Mouse (Mus musculus) liver, adult 2 months (tissue): ENCODE data around the gene Nkx2-5. TPM values are rescaled to one million over a fixed set of nuclear protein-coding genes. Genes with fewer than 3 reads are reported as not detected.

Experiments
- DNase-seq: peaks from one replicate; pipeline ENCODE4 v3.0.0-alpha.2; 2011; ENCODE audit warnings: low read depth, low spot score; ENCODE audit errors: extremely low read depth
- H3K27ac ChIP-seq: fragments of 200-500 bp; replicated peaks from 2 replicates; pipeline ENCODE4 v1.5.1; 2012; ENCODE audit warnings: low read depth, mild to moderate bottlenecking, control low read depth, inconsistent platforms, low read length; ENCODE audit not compliant: insufficient read depth
- H3K27me3 ChIP-seq: fragments of 200-500 bp; 2 replicates; pipeline ENCODE4 v1.6.1; 2012; ENCODE audit warnings: mild to moderate bottlenecking, moderate library complexity, low read length, inconsistent platforms; ENCODE audit not compliant: control insufficient read depth, insufficient read depth
- H3K36me3 ChIP-seq: fragments of 200-500 bp; 2 replicates; pipeline ENCODE4 v1.6.1; 2012; ENCODE audit warnings: low read length, inconsistent platforms; ENCODE audit not compliant: control insufficient read depth, insufficient read depth
- H3K4me1 ChIP-seq: fragments of 200-500 bp; 2 replicates; pipeline ENCODE4 v1.6.1; 2011; ENCODE audit warnings: low read length; ENCODE audit not compliant: control insufficient read depth, insufficient read depth
- H3K4me3 ChIP-seq: fragments of 200-500 bp; 2 replicates; pipeline ENCODE4 v1.5.1; 2011; ENCODE audit warnings: low read depth, mild to moderate bottlenecking, control low read depth, low read length, moderate library complexity; ENCODE audit not compliant: insufficient read depth
- H3K79me2 ChIP-seq: fragments of 200-500 bp; 2 replicates; pipeline ENCODE4 v1.6.1; 2012; ENCODE audit warnings: inconsistent platforms, mild to moderate bottlenecking, low read length, moderate library complexity; ENCODE audit not compliant: control insufficient read depth, insufficient read depth
- H3K9ac ChIP-seq: fragments of 200-500 bp; 2 replicates; pipeline ENCODE4 v1.6.1; 2012; ENCODE audit warnings: low read depth, mild to moderate bottlenecking, control low read depth, inconsistent platforms, low read length
- CTCF ChIP-seq: fragments of 200-500 bp; IDR thresholded peaks from 2 replicates; pipeline ENCODE4 v1.5.1; 2011; ENCODE audit warnings: low read depth, low read length, control low read depth
- POLR2A ChIP-seq: fragments of 200-500 bp; IDR thresholded peaks from 2 replicates; pipeline ENCODE4 v1.6.1; 2011; ENCODE audit warnings: low read length, control low read depth; ENCODE audit not compliant: insufficient read depth; ENCODE audit errors: extremely low read depth
- WGBS: fragments of 180-500 bp; shearing (Covaris S2); methylation state at CpG from one replicate; pipeline ENCODE4 v1.1.7; 2018; 5-methylcytosine and 5-hydroxymethylcytosine counted together
- polyA plus RNA-seq: library from polyadenylated mRNA; depleted of rRNA; stranded (reverse); fragments of >200 nt; gene quantifications from 2 replicates; pipeline ENCODE4 v1.2.3, GENCODE M21; 2012
- total RNA-seq: library from RNA; depleted of rRNA; stranded (reverse); fragments of >200 nt; gene quantifications from 2 replicates; pipeline ENCODE4 v1.2.3, GENCODE M21; 2014

The Nkx2-5 gene
- total and polyA plus RNA-seq, 2 experiments = not detected

DNA sequence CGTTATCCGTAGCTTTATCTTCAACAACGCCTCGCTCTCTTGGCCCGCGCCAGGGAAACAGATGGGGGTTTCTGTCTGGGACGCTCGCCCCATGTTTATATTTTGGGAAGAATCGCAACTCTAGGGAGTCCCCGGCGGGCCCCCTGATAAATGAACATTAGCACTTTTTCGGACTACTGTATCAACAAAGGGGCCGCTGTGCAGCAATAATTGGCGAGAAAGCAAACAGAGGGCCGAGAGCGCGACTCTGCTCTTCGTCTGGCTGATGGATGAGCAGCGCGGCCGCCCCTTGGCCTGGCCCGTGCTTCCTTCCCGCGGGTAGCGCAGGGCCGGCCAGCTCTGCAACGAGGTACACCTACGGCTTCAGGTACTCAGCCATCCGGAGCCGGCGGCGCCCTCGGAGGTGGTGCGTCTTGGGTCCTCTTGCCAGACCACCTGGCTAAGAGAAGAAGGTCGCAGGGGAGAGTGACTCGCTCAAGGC lies 398 bp downstream of the Nkx2-5 start:
- no peak for TF ChIP-seq CTCF
- TF ChIP-seq POLR2A = no peak
- no peaks in the 10 kb centered on the region for H3K36me3 ChIP-seq
- H3K27me3 ChIP-seq = peaks cover 28% of the 10 kb centered on the region
- no peak overlapping the region for H3K27ac ChIP-seq
- WGBS = 3% methylated on average over 36 of the region's 36 CpGs
- H3K79me2 ChIP-seq = no peaks in the 10 kb centered on the region
- peaks cover 7% of the 10 kb centered on the region for H3K4me1 ChIP-seq
- no peak overlapping the region for H3K4me3 ChIP-seq
- DNase-seq = no peak
- H3K9ac ChIP-seq = no peak overlapping the region

DNA sequence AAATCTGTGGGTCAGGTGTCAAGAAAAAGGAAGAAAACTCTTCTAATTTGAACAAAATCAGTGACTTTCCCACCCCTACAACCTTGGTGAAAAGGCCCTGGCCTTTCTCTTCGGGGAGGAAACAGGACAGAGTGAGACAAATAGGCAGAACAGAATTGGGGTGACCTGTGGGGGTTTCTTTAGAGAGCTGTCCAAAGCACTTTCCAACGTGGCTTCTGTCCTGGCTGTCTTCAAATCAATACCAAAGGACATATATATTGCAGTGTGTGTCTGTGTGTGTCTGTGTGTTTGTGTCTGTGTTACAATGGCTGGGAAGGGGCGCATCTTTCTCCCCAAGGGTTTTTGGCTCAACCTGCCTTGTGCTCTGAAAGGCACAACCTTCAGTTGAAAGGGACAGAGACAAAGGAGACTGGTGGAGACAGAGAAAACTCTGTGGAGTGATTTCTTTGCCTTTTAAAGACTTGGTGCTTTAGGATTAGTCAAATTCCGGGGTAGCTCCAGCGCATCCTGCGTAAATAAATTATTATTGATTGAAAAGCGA lies 1.0 kb downstream of the Nkx2-5 start:
- Histone ChIP-seq H3K27me3 (peaks cover 34% of the 10 kb centered on the region), H3K27ac (no peak overlapping the region), H3K79me2 (no peaks in the 10 kb centered on the region), H3K4me1 (peaks cover 7% of the 10 kb centered on the region), H3K9ac (no peak overlapping the region), H3K36me3 (no peaks in the 10 kb centered on the region), H3K4me3 (no peak overlapping the region)
- WGBS = 9% methylated on average over 7 of the region's 7 CpGs
- no peak for TF ChIP-seq CTCF
- TF ChIP-seq POLR2A = no peak
- no peak for DNase-seq

DNA sequence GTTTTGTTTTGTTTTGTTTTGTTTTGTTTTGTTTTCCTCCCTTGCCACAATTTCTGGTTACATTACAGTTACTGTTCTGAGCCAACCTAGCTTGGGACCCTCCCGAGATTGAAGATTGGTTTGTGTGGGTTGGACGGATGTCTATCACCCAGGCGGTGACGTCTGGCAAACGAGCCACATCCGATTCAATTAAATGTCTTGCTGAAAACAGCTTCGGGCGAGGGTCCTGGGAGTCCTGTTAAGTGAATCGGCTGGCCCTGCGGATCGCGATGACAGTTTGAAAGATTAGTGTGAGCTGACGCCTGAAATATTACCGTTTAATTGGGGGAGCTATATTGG lies 1.6 kb downstream of the Nkx2-5 start:
- DNase-seq = no peak
- TF ChIP-seq POLR2A (no peak), CTCF (no peak)
- H3K4me3 ChIP-seq = no peak overlapping the region
- no peak overlapping the region for H3K9ac ChIP-seq
- no peaks in the 10 kb centered on the region for H3K79me2 ChIP-seq
- peaks cover 34% of the 10 kb centered on the region for H3K27me3 ChIP-seq
- no peak overlapping the region for H3K27ac ChIP-seq
- WGBS = 9% methylated on average over 14 of the region's 14 CpGs
- H3K36me3 ChIP-seq = no peaks in the 10 kb centered on the region
- H3K4me1 ChIP-seq = peaks cover 7% of the 10 kb centered on the region

DNA sequence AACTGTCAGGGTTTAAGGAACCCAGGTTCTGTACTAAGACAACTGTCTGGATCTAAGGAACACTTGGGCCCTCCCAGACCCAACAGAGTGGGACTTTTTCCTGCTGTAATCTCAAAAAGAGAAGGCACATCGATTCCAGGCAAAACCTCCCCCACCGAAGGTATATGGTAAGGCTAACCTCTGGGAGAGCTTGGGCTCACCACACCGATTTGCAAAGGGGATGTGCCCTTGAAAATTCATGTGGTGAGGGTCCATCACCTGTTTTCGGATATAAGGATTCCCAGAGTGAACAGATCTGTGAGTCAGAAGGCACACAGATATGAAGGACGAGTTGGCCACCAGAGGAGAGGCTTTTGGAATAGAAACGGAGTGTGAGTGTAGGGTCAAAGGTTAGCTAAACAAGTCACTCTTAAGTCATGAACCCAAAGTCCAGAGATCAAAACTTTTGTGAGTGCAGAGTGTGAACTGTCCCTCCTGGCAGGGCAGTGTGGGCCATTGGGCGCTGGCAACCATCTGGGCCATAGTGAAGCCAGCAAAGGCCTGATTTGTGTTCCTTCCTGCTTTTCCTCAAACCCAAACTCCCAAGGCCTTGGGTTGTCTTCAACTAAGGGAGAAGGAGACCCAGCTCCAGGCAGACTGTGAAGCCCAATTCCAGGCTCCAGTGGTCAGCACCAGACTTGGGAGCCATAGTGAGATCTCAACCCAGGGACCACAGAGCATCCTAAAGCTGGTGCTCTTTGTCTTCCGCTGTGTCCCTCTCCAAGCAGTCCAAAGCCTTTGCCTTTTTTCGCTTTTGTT lies 2.2 kb downstream of the Nkx2-5 start:
- DNase-seq = peak; percentile 89
- TF ChIP-seq CTCF (no peak), POLR2A (no peak)
- H3K4me1 ChIP-seq = peaks cover 7% of the 10 kb centered on the region
- H3K27ac ChIP-seq = no peak overlapping the region
- H3K9ac ChIP-seq = no peak overlapping the region
- no peak overlapping the region for H3K4me3 ChIP-seq
- H3K36me3 ChIP-seq = no peaks in the 10 kb centered on the region
- H3K79me2 ChIP-seq = no peaks in the 10 kb centered on the region
- peaks cover 35% of the 10 kb centered on the region for H3K27me3 ChIP-seq
- WGBS = 18% methylated on average over 9 of the region's 9 CpGs

DNA sequence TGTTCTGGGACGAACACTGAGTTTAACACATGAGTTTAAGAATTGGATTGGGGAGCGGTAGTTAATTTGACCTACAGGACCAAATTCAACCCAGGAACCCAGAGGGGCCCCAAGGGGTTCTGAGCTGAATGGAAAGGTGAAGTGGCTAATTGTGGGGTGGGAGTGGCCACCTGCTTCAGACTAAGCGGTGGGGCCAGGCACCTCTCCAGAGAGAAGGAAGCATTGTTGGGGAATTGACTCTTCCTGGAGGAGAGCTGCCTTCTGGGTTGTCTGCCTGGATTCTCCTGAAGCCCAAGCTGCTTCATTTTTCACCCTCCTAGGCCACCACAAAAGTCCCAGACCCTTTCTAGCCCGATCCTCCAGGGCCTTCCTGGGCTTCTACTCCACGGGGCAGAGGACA lies 2.8 kb downstream of the Nkx2-5 start:
- 22% methylated on average over 5 of the region's 5 CpGs for WGBS
- Histone ChIP-seq H3K79me2 (no peaks in the 10 kb centered on the region), H3K9ac (no peak overlapping the region), H3K36me3 (no peaks in the 10 kb centered on the region), H3K4me1 (peaks cover 7% of the 10 kb centered on the region), H3K27me3 (peaks cover 41% of the 10 kb centered on the region), H3K4me3 (no peak overlapping the region), H3K27ac (no peak overlapping the region)
- TF ChIP-seq CTCF (no peak), POLR2A (no peak)
- no peak for DNase-seq
